Mouse (Mus musculus): Measurements from ENCODE around the gene Rps15a. TPM values are rescaled to one million over a fixed set of nuclear protein-coding genes. Genes with fewer than 3 reads are reported as not detected.

The Rps15a gene
- polyA plus RNA-seq, 1 experiment from 2014 or later = 769 TPM

DNA sequence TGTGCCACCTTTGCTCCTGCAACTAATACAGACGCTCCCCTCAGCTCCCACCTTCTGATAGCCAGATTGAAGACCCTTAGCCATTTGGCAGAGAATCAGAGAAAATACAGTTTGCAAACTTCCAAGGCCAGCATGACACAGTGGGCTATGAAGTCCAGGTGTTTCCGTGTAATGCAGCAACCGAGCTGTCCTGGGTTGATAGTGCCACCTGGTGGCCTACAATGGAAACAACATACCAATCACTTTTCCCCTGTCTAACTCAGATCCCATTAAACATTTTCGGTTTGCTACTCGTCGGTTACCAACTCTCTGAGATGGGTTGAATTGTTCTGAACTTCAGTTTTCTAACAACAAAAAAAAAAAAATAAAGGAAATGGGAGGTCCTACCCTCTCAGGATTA, 59.7 kb downstream of the Rps15a start:
- 77% methylated on average over 6 of the region's 6 CpGs for WGBS
- H3K27ac ChIP-seq = no peak overlapping the region
- no peaks in the 10 kb centered on the region for H3K27me3 ChIP-seq
- no peaks in the 10 kb centered on the region for H3K36me3 ChIP-seq
- H3K4me1 ChIP-seq = no peaks in the 10 kb centered on the region
- no peak overlapping the region for H3K4me2 ChIP-seq
- no peak overlapping the region for H3K9ac ChIP-seq
- no peak for ATAC-seq (ENCODE audit: borderline replicate concordance, extremely low read depth, low FRiP score, low TSS enrichment)
- H3K9me3 ChIP-seq = no peaks in the 10 kb centered on the region
- no peak overlapping the region for H3K4me3 ChIP-seq

Other genes with a start within 250 kb of the Rps15a start
- 500 and 550 TPM in 2 replicates for gene Arl6ip1, start 13.5 kb upstream of the Rps15a start, polyA plus RNA-seq (2015; fragmentation: Nextera tagmentation; extraction: Ambion mirVana)
- gene Smg1, start 127.5 kb upstream of the Rps15a start, polyA plus RNA-seq (2015; fragmentation: Nextera tagmentation; extraction: Ambion mirVana) = 18.6 and 21.8 TPM in 2 replicates

All from lung, embryonic 15.5 days (tissue).